Mouse (Mus musculus) embryonic fibroblast, embryonic 13.5 days (primary cell): ENCODE measurements around the gene Crtc3.

Source experiments
- CTCF ChIP-seq: IDR thresholded peaks from 2 replicates; pipeline ENCODE4 v1.5.1; 2011; ENCODE audit warnings: mild to moderate bottlenecking, control low read depth, low read length, moderate library complexity, borderline replicate concordance; ENCODE audit not compliant: insufficient read depth
- POLR2A ChIP-seq: IDR thresholded peaks from 2 replicates; pipeline ENCODE4 v1.6.1; 2011; ENCODE audit warnings: low read depth, mild to moderate bottlenecking, control low read depth, low read length, moderate library complexity

DNA sequence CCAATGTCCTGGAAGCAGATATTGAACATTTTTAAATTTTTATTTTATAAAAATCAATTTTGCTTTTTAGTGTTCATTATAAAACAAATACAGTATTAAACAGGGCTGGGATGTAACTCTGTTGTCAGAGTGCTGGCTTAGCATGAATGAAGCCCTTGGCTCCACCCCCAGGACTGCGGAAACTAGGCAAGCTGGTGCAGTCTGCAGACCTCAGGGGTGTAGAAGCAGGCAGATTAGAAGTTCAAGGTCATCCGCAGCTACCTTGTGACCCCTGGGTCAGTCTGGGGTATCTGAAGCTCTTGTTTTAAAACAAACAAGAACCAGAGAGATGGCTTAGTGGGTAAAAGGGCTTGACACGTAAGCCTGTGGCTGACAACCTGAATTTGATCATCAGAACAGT, 112.1 kb downstream of the Crtc3 start:
- TF ChIP-seq CTCF = no peak
- TF ChIP-seq POLR2A = no peak
